In the genomic region with DNA sequence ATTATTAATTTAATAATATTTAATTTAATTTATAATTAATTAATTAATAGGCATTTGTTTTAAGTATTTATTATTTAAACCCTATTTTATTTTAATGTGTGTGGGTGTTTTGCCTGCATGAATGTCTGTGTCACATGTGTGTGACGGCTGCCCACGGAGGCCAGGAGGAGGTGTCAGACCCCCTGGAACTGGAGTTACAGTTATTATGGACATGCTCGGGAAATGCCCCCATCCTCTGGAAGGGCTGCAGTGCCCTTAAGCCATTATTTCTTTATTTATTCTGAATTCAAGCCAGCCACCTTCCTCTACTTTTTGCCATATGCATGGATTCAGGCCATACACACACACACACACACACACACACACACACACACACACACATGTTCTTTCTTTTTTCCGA, we compare ENCODE assay signal across 13 mouse cellular contexts. TPM values are rescaled to one million over a fixed set of nuclear protein-coding genes. Genes with fewer than 3 reads are reported as not detected.
DNase-seq lines count a peak whose midpoint lies in the region; ATAC-seq lines count a peak whose summit lies in the region.
"Had no signal": no experiment of that assay in that cellular context is flagged by ENCODE, and none has a peak within 500 bp of the region (broad histone marks: within the 10 kb centered on the region; RNA-seq: fewer than 3 reads in every experiment).

No protein-coding gene starts in this region.

- peak; percentile 76 for DNase-seq in heart, adult 11 months
- DNase-seq in heart, embryonic 10.5 days (ENCODE audit: low spot score) = no peak
- DNase-seq in limb, embryonic 11.5 days (ENCODE audit: low spot score) = peak; percentile 34
- DNase-seq in limb, embryonic 10.5 days (ENCODE audit: low spot score) = no peak
- DNase-seq in neural tube, embryonic 10.5 days (ENCODE audit: extremely low spot score, low spot score) = no peak

- H3K27me3 ChIP-seq in heart, embryonic 10.5 days (ENCODE audit: insufficient read depth, poor library complexity, severe bottlenecking) = no peaks in the 10 kb centered on the region
- no peaks in the 10 kb centered on the region for H3K27me3 ChIP-seq in limb, embryonic 11.5 days (ENCODE audit: control insufficient read depth, insufficient read depth, low read length)
- H3K27me3 ChIP-seq in limb, embryonic 10.5 days (ENCODE audit: low read depth, poor library complexity, severe bottlenecking) = no peaks in the 10 kb centered on the region
- no peaks in the 10 kb centered on the region for H3K27me3 ChIP-seq in neural tube, embryonic 12.5 days (replicated peaks)
- H3K27me3 ChIP-seq: CH12.LX; embryonic facial prominence, embryonic 13.5 days; heart, embryonic 12.5 days; Patski had no signal

- H3K4me2 ChIP-seq in limb, embryonic 11.5 days (ENCODE audit: low read depth, severe bottlenecking) = no peak overlapping the region
- H3K4me2 ChIP-seq in neural tube, embryonic 12.5 days (replicated peaks) = no peak overlapping the region
- H3K4me2 ChIP-seq: embryonic facial prominence, embryonic 13.5 days; heart, embryonic 12.5 days had no signal

- 79% methylated on average over 4 of the region's 4 CpGs for WGBS in heart, embryonic 10.5 days
- 79% methylated on average over 4 of the region's 4 CpGs for WGBS in limb, embryonic 11.5 days
- 84% methylated on average over 4 of the region's 4 CpGs for WGBS in limb, embryonic 10.5 days
- WGBS in neural tube, embryonic 12.5 days = 77% methylated on average over 4 of the region's 4 CpGs

- no peak overlapping the region for H3K9ac ChIP-seq in limb, embryonic 11.5 days (ENCODE audit: low read length)
- no peak overlapping the region for H3K9ac ChIP-seq in neural tube, embryonic 12.5 days
- H3K9ac ChIP-seq: embryonic facial prominence, embryonic 13.5 days; heart, embryonic 12.5 days had no signal

- H3K9me3 ChIP-seq in heart, embryonic 10.5 days = no peaks in the 10 kb centered on the region
- no peaks in the 10 kb centered on the region for H3K9me3 ChIP-seq in limb, embryonic 11.5 days (ENCODE audit: control insufficient read depth, low read length)
- no peaks in the 10 kb centered on the region for H3K9me3 ChIP-seq in limb, embryonic 10.5 days (replicated peaks)
- H3K9me3 ChIP-seq in neural tube, embryonic 12.5 days = no peaks in the 10 kb centered on the region
- H3K9me3 ChIP-seq: embryonic facial prominence, embryonic 13.5 days; heart, embryonic 12.5 days; hindbrain, embryonic 10.5 days had no signal

- no peak overlapping the region for H3K4me3 ChIP-seq in heart, embryonic 10.5 days
- no peak overlapping the region for H3K4me3 ChIP-seq in limb, embryonic 11.5 days (ENCODE audit: low read depth, low read length)
- H3K4me3 ChIP-seq in limb, embryonic 10.5 days = no peak overlapping the region
- H3K4me3 ChIP-seq in neural tube, embryonic 12.5 days = no peak overlapping the region
- H3K4me3 ChIP-seq: embryonic facial prominence, embryonic 13.5 days; heart, adult 2 months; heart, embryonic 12.5 days; hindbrain, embryonic 10.5 days had no signal

- H3K27ac ChIP-seq in heart, embryonic 10.5 days = no peak overlapping the region
- no peak overlapping the region for H3K27ac ChIP-seq in limb, embryonic 11.5 days (replicated peaks; ENCODE audit: low read depth, low read length)
- H3K27ac ChIP-seq in limb, embryonic 10.5 days = no peak overlapping the region
- H3K27ac ChIP-seq in neural tube, embryonic 12.5 days = no peak overlapping the region
- H3K27ac ChIP-seq: embryonic facial prominence, embryonic 13.5 days; heart, adult 2 months; hindbrain, embryonic 10.5 days had no signal

- no peak for ATAC-seq in limb, embryonic 11.5 days (ENCODE audit: insufficient number of reproducible peaks, low FRiP score, low TSS enrichment, low read depth)
- ATAC-seq in neural tube, embryonic 12.5 days (ENCODE audit: low FRiP score, low read depth) = 0 out of 2 replicates have a peak, but pooled peaks have one; percentile 37
- ATAC-seq: Patski had no signal

- H3K4me1 ChIP-seq in heart, embryonic 10.5 days = no peaks in the 10 kb centered on the region
- no peaks in the 10 kb centered on the region for H3K4me1 ChIP-seq in limb, embryonic 11.5 days (ENCODE audit: control insufficient read depth, insufficient read depth, low read length)
- H3K4me1 ChIP-seq in limb, embryonic 10.5 days = no peaks in the 10 kb centered on the region
- no peaks in the 10 kb centered on the region for H3K4me1 ChIP-seq in neural tube, embryonic 12.5 days
- H3K4me1 ChIP-seq: embryonic facial prominence, embryonic 13.5 days; heart, embryonic 12.5 days; hindbrain, embryonic 10.5 days had no signal

- H3K36me3 ChIP-seq in heart, embryonic 10.5 days = no peaks in the 10 kb centered on the region
- H3K36me3 ChIP-seq in limb, embryonic 11.5 days (ENCODE audit: control insufficient read depth, insufficient read depth, low read length) = no peaks in the 10 kb centered on the region
- H3K36me3 ChIP-seq in limb, embryonic 10.5 days = no peaks in the 10 kb centered on the region
- no peaks in the 10 kb centered on the region for H3K36me3 ChIP-seq in neural tube, embryonic 12.5 days
- H3K36me3 ChIP-seq: embryonic facial prominence, embryonic 13.5 days; heart, embryonic 12.5 days; hindbrain, embryonic 10.5 days had no signal

RNA-seq across cellular contexts. Expression of a gene that starts 51.5 kb away (rescaled TPM):
- polyA plus RNA-seq in heart, embryonic 10.5 days (2016; fragmentation: Nextera tagmentation; extraction: Ambion mirVana) = 2.7 and 3.1 TPM in 2 replicates
- 0.85 and 1.0 TPM in 2 replicates for polyA plus RNA-seq in limb, embryonic 11.5 days (2014; fragmentation: Nextera tagmentation; extraction: Ambion mirVana)
- 0.28 and 0.51 TPM in 2 replicates for polyA plus RNA-seq in limb, embryonic 10.5 days (2016; fragmentation: Nextera tagmentation; extraction: Ambion mirVana)
- 1.3 TPM in 2 replicates for polyA plus RNA-seq in neural tube, embryonic 12.5 days (2016; fragmentation: Nextera tagmentation; extraction: Ambion mirVana)
- polyA plus RNA-seq: activated CD4-positive, CD25-positive, alpha-beta regulatory T cell, adult 4 months had no signal

Comparison
In these comparisons a context has a peak if more than half of its experiments do, and no peak if none do; other contexts are left out.
1. DNase-seq: peak in heart, adult 11 months (single experiment) and limb, embryonic 11.5 days (single experiment); none in heart, embryonic 10.5 days (single experiment), limb, embryonic 10.5 days (single experiment) and neural tube, embryonic 10.5 days (single experiment).